Mouse (Mus musculus) liver, adult 2 months (tissue): ENCODE results near the gene Enpp1. TPM values are rescaled to one million over a fixed set of nuclear protein-coding genes. Genes with fewer than 3 reads are reported as not detected.

ENCODE experiments used
- DNase-seq: peaks from one replicate; pipeline ENCODE4 v3.0.0-alpha.2; 2011; ENCODE audit warnings: low read depth, low spot score; ENCODE audit errors: extremely low read depth
- H3K27ac ChIP-seq: fragments of 200-500 bp; replicated peaks from 2 replicates; pipeline ENCODE4 v1.5.1; 2012; ENCODE audit warnings: low read depth, mild to moderate bottlenecking, control low read depth, inconsistent platforms, low read length; ENCODE audit not compliant: insufficient read depth
- H3K27me3 ChIP-seq: fragments of 200-500 bp; 2 replicates; pipeline ENCODE4 v1.6.1; 2012; ENCODE audit warnings: mild to moderate bottlenecking, moderate library complexity, low read length, inconsistent platforms; ENCODE audit not compliant: control insufficient read depth, insufficient read depth
- H3K36me3 ChIP-seq: fragments of 200-500 bp; 2 replicates; pipeline ENCODE4 v1.6.1; 2012; ENCODE audit warnings: low read length, inconsistent platforms; ENCODE audit not compliant: control insufficient read depth, insufficient read depth
- H3K4me1 ChIP-seq: fragments of 200-500 bp; 2 replicates; pipeline ENCODE4 v1.6.1; 2011; ENCODE audit warnings: low read length; ENCODE audit not compliant: control insufficient read depth, insufficient read depth
- H3K4me3 ChIP-seq: fragments of 200-500 bp; 2 replicates; pipeline ENCODE4 v1.5.1; 2011; ENCODE audit warnings: low read depth, mild to moderate bottlenecking, control low read depth, low read length, moderate library complexity; ENCODE audit not compliant: insufficient read depth
- H3K79me2 ChIP-seq: fragments of 200-500 bp; 2 replicates; pipeline ENCODE4 v1.6.1; 2012; ENCODE audit warnings: inconsistent platforms, mild to moderate bottlenecking, low read length, moderate library complexity; ENCODE audit not compliant: control insufficient read depth, insufficient read depth
- H3K9ac ChIP-seq: fragments of 200-500 bp; 2 replicates; pipeline ENCODE4 v1.6.1; 2012; ENCODE audit warnings: low read depth, mild to moderate bottlenecking, control low read depth, inconsistent platforms, low read length
- CTCF ChIP-seq: fragments of 200-500 bp; IDR thresholded peaks from 2 replicates; pipeline ENCODE4 v1.5.1; 2011; ENCODE audit warnings: low read depth, low read length, control low read depth
- POLR2A ChIP-seq: fragments of 200-500 bp; IDR thresholded peaks from 2 replicates; pipeline ENCODE4 v1.6.1; 2011; ENCODE audit warnings: low read length, control low read depth; ENCODE audit not compliant: insufficient read depth; ENCODE audit errors: extremely low read depth
- WGBS: fragments of 180-500 bp; shearing (Covaris S2); methylation state at CpG from one replicate; pipeline ENCODE4 v1.1.7; 2018; 5-methylcytosine and 5-hydroxymethylcytosine counted together
- polyA plus RNA-seq: library from polyadenylated mRNA; depleted of rRNA; stranded (reverse); fragments of >200 nt; gene quantifications from 2 replicates; pipeline ENCODE4 v1.2.3, GENCODE M21; 2012
- total RNA-seq: library from RNA; depleted of rRNA; stranded (reverse); fragments of >200 nt; gene quantifications from 2 replicates; pipeline ENCODE4 v1.2.3, GENCODE M21; 2014

Gene Enpp1
- total and polyA plus RNA-seq, 2 experiments: 5.2 to 16.2 TPM

GRCm38 (mm10) chr10:24615799-24616198, 96.2 kb downstream of the Enpp1 start:
- Histone ChIP-seq H3K4me1 (no peaks in the 10 kb centered on the region), H3K9ac (no peak overlapping the region), H3K4me3 (no peak overlapping the region), H3K36me3 (no peaks in the 10 kb centered on the region), H3K27ac (no peak overlapping the region), H3K79me2 (no peaks in the 10 kb centered on the region), H3K27me3 (no peaks in the 10 kb centered on the region)
- TF ChIP-seq POLR2A: no peak
- TF ChIP-seq CTCF: no peak
- 88% methylated on average over 6 of the region's 6 CpGs for WGBS
- no peak for DNase-seq

DNA sequence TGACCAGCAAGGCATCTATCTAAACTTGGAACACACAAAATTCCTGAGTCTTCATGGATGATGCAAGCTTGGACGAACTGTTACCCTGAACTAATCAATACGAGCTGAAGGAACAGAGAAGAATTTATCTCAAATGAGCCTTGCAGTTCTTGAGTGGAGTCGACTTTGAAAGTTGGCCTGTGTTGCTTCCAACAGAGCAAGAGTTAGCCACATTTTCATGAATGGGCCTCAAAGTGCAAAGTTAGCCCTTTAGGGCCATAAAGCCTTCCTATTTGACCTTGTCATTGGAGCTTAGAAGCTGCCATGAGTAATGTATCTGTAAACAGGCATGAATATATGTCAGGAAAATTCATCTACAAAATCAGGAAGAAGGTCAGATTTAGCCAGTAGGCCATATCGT, 97.2 kb downstream of the Enpp1 start:
- Histone ChIP-seq H3K4me3 (no peak overlapping the region), H3K79me2 (no peaks in the 10 kb centered on the region), H3K9ac (no peak overlapping the region), H3K36me3 (no peaks in the 10 kb centered on the region), H3K4me1 (no peaks in the 10 kb centered on the region), H3K27ac (no peak overlapping the region), H3K27me3 (no peaks in the 10 kb centered on the region)
- no peak for DNase-seq
- TF ChIP-seq CTCF: no peak
- TF ChIP-seq POLR2A: no peak
- WGBS: 75% methylated on average over 4 of the region's 4 CpGs

- no peak for TF ChIP-seq POLR2A
- no peak for TF ChIP-seq CTCF
- Histone ChIP-seq H3K27me3 (no peaks in the 10 kb centered on the region), H3K36me3 (no peaks in the 10 kb centered on the region), H3K27ac (no peak overlapping the region), H3K79me2 (no peaks in the 10 kb centered on the region), H3K4me3 (no peak overlapping the region), H3K9ac (no peak overlapping the region), H3K4me1 (no peaks in the 10 kb centered on the region)
- no peak for DNase-seq
- 83% methylated on average over 9 of the region's 9 CpGs for WGBS
These were observed 102.2 kb downstream of the Enpp1 start for GRCm38 (mm10) chr10:24609766-24610165.

GRCm38 (mm10) chr10:24609146-24609545, 102.8 kb downstream of the Enpp1 start:
- Histone ChIP-seq H3K4me3 (no peak overlapping the region), H3K27ac (no peak overlapping the region), H3K36me3 (no peaks in the 10 kb centered on the region), H3K27me3 (no peaks in the 10 kb centered on the region), H3K4me1 (no peaks in the 10 kb centered on the region), H3K9ac (no peak overlapping the region), H3K79me2 (no peaks in the 10 kb centered on the region)
- DNase-seq: no peak
- TF ChIP-seq POLR2A (no peak), CTCF (no peak)
- WGBS: 85% methylated on average over 3 of the region's 3 CpGs

DNA sequence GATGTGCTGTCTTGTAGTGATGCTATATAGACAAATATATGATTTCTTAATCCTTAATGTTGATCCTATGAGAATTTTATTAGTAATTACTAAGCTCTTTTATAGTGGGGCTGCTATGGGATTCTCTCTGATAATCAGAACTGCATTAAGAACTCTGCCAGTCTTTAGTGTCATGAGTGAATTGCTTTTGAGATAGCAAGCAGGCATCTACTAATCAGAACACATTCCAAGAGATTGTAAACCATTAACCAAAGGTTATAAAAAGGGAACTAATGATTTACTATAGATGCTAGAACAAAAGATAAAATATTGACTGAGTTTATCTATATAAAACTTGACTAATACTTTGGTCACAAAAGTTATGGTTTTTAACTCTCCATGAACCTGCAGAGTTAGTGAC, 108.2 kb downstream of the Enpp1 start:
- DNase-seq: no peak
- Histone ChIP-seq H3K27ac (no peak overlapping the region), H3K27me3 (no peaks in the 10 kb centered on the region), H3K4me3 (no peak overlapping the region), H3K9ac (no peak overlapping the region), H3K4me1 (no peaks in the 10 kb centered on the region), H3K36me3 (no peaks in the 10 kb centered on the region), H3K79me2 (no peaks in the 10 kb centered on the region)
- TF ChIP-seq POLR2A: no peak
- no peak for TF ChIP-seq CTCF

DNA sequence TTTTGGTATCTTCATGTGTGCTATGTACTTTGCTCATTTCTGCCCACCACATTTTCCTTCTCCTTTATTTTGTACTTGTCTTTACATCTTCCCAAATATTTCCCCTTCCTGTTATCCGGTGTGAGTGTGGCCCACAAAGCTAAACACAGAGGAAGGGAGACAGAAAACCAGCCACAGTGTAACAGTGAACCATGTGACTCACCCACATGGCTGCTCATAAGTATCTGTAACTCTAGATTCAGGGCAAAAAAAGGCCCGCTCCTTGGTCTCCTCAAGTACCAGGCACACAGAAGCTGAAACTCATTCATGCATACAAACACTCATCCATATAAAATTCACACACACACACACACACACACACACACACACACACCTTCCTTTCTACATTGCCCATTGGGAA, 108.9 kb downstream of the Enpp1 start:
- Histone ChIP-seq H3K36me3 (no peaks in the 10 kb centered on the region), H3K79me2 (no peaks in the 10 kb centered on the region), H3K27me3 (no peaks in the 10 kb centered on the region), H3K4me3 (no peak overlapping the region), H3K4me1 (no peaks in the 10 kb centered on the region), H3K27ac (no peak overlapping the region), H3K9ac (no peak overlapping the region)
- DNase-seq: no peak
- no peak for TF ChIP-seq CTCF
- TF ChIP-seq POLR2A: no peak
- WGBS: 87% methylated on average over 2 of the region's 2 CpGs

GRCm38 (mm10) chr10:24599802-24600201, 112.2 kb downstream of the Enpp1 start:
- H3K27me3 ChIP-seq: no peaks in the 10 kb centered on the region; the same call in 1 of the 2 replicates
- 72% methylated on average over 5 of the region's 5 CpGs for WGBS
- no peak for DNase-seq
- H3K4me1 ChIP-seq: no peaks in the 10 kb centered on the region
- TF ChIP-seq CTCF (no peak), POLR2A (no peak)
- no peaks in the 10 kb centered on the region for H3K79me2 ChIP-seq
- no peak overlapping the region for H3K4me3 ChIP-seq
- H3K9ac ChIP-seq: no peak overlapping the region
- H3K27ac ChIP-seq: no peak overlapping the region
- no peaks in the 10 kb centered on the region for H3K36me3 ChIP-seq
